ENCODE assay signal across 22 mouse cellular contexts in the genomic region with DNA sequence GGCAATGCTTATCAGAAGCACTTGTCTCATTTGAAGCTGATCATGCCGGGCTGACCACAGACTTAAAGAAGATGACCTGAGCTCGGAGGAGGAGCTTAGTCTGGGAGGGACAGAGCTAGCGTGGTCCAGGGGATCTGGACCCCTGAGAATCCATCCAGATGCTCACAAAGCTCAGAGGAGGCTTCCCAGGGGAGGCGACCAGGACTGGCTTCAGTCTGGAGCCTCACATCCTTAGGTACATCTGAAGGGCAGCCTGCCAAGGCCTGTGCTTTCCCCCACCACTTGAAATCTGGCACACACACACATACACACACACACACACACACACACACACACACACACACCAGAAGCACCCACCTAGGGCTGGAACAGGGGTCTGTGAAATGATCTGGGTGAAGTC. TPM values are rescaled to one million over a fixed set of nuclear protein-coding genes. Genes with fewer than 3 reads are reported as not detected.
DNase-seq lines count a peak whose midpoint lies in the region; ATAC-seq and TF ChIP-seq lines count a peak whose summit lies in the region.
"Had no signal": no experiment of that assay in that cellular context is flagged by ENCODE, and none has a peak within 500 bp of the region (broad histone marks: within the 10 kb centered on the region; RNA-seq: fewer than 3 reads in every experiment).

No protein-coding gene starts in this region.

- H3K36me3 ChIP-seq in intestine, embryonic 16.5 days (ENCODE audit: control insufficient read depth, insufficient read depth, low read length): no peaks in the 10 kb centered on the region
- no peaks in the 10 kb centered on the region for H3K36me3 ChIP-seq in intestine, embryonic 15.5 days
- H3K36me3 ChIP-seq in heart, embryonic 15.5 days: no peaks in the 10 kb centered on the region
- H3K36me3 ChIP-seq in stomach, embryonic 15.5 days: no peaks in the 10 kb centered on the region
- 0 out of 2 replicates have a peak, but pooled peaks cover 3% of the 10 kb centered on the region for H3K36me3 ChIP-seq in hindbrain, embryonic 10.5 days
- H3K36me3 ChIP-seq: forebrain, embryonic 15.5 days; limb, embryonic 12.5 days; liver, embryonic 15.5 days; midbrain, embryonic 12.5 days had no signal

- H3K4me1 ChIP-seq in intestine, embryonic 16.5 days (ENCODE audit: control insufficient read depth, insufficient read depth, low read length): peaks cover 56% of the 10 kb centered on the region
- peaks cover 49% of the 10 kb centered on the region for H3K4me1 ChIP-seq in intestine, embryonic 15.5 days (replicated peaks)
- peaks cover 91% of the 10 kb centered on the region for H3K4me1 ChIP-seq in heart, embryonic 15.5 days (replicated peaks)
- peaks cover 35% of the 10 kb centered on the region for H3K4me1 ChIP-seq in stomach, embryonic 15.5 days
- peaks cover 72% of the 10 kb centered on the region for H3K4me1 ChIP-seq in hindbrain, embryonic 10.5 days (replicated peaks)

- no peak overlapping the region for H3K4me2 ChIP-seq in intestine, embryonic 16.5 days (ENCODE audit: low read depth, low read length)
- no peak overlapping the region for H3K4me2 ChIP-seq in intestine, embryonic 15.5 days (replicated peaks)
- no peak overlapping the region for H3K4me2 ChIP-seq in heart, embryonic 15.5 days
- no peak overlapping the region for H3K4me2 ChIP-seq in stomach, embryonic 15.5 days
- H3K4me2 ChIP-seq: forebrain, embryonic 15.5 days; hindbrain, embryonic 14.5 days; limb, embryonic 12.5 days; liver, embryonic 15.5 days; midbrain, embryonic 12.5 days had no signal

- intact Hi-C loops in gastrocnemius, adult 2 months (cut with DNase I): no loop called here
- intact Hi-C loops in gastrocnemius, postnatal 14 days (cut with DNase I; ENCODE audit: low total_unique reads): no loop called here

- H3K9me3 ChIP-seq in intestine, embryonic 16.5 days (ENCODE audit: control insufficient read depth, low read length): no peaks in the 10 kb centered on the region
- H3K9me3 ChIP-seq in intestine, embryonic 15.5 days: no peaks in the 10 kb centered on the region
- no peaks in the 10 kb centered on the region for H3K9me3 ChIP-seq in heart, embryonic 15.5 days (replicated peaks)
- no peaks in the 10 kb centered on the region for H3K9me3 ChIP-seq in stomach, embryonic 15.5 days
- H3K9me3 ChIP-seq in hindbrain, embryonic 10.5 days: no peaks in the 10 kb centered on the region
- H3K9me3 ChIP-seq: forebrain, embryonic 15.5 days; limb, embryonic 12.5 days; liver, embryonic 15.5 days; midbrain, embryonic 12.5 days had no signal

- no peak overlapping the region for H3K4me3 ChIP-seq in gastrocnemius, adult 2 months
- H3K4me3 ChIP-seq in intestine, embryonic 16.5 days (ENCODE audit: low read length): no peak overlapping the region
- no peak overlapping the region for H3K4me3 ChIP-seq in intestine, embryonic 15.5 days (replicated peaks)
- no peak overlapping the region for H3K4me3 ChIP-seq in heart, embryonic 15.5 days
- H3K4me3 ChIP-seq in stomach, embryonic 15.5 days (replicated peaks): no peak overlapping the region
- no peak overlapping the region for H3K4me3 ChIP-seq in hindbrain, embryonic 10.5 days
- H3K4me3 ChIP-seq: forebrain, embryonic 15.5 days; limb, embryonic 12.5 days; liver, embryonic 15.5 days; midbrain, embryonic 12.5 days had no signal

- no peak overlapping the region for H3K9ac ChIP-seq in intestine, embryonic 16.5 days (ENCODE audit: low read depth, low read length)
- H3K9ac ChIP-seq in intestine, embryonic 15.5 days: no peak overlapping the region
- 0 out of 2 replicates have a peak overlapping the region, but pooled peaks have one; percentile 5 for H3K9ac ChIP-seq in heart, embryonic 15.5 days
- H3K9ac ChIP-seq in stomach, embryonic 15.5 days: no peak overlapping the region
- H3K9ac ChIP-seq: forebrain, embryonic 15.5 days; hindbrain, embryonic 14.5 days; limb, embryonic 12.5 days; liver, embryonic 15.5 days; midbrain, embryonic 12.5 days had no signal

- H3K27ac ChIP-seq in gastrocnemius, adult 2 months: peak overlapping the region; percentile 33
- 0 out of 2 replicates have a peak overlapping the region, but pooled peaks have one; percentile 1 for H3K27ac ChIP-seq in intestine, embryonic 16.5 days (ENCODE audit: low read length)
- H3K27ac ChIP-seq in intestine, embryonic 15.5 days: no peak overlapping the region
- H3K27ac ChIP-seq in heart, embryonic 15.5 days: peak overlapping the region; percentile 62
- peak overlapping the region; percentile 37; the same call in 1 of the 2 replicates for H3K27ac ChIP-seq in stomach, embryonic 15.5 days
- H3K27ac ChIP-seq in hindbrain, embryonic 10.5 days: no peak overlapping the region
- H3K27ac ChIP-seq: forebrain, embryonic 15.5 days; hindbrain, embryonic 14.5 days; limb, embryonic 12.5 days; liver, embryonic 15.5 days; midbrain, embryonic 12.5 days had no signal

- TF ChIP-seq CTCF in gastrocnemius, adult 2 months (IDR thresholded peaks at IDR 0.05): no peak

- H3K27me3 ChIP-seq in intestine, embryonic 16.5 days (replicated peaks; ENCODE audit: control insufficient read depth, insufficient read depth, low read length): no peaks in the 10 kb centered on the region
- H3K27me3 ChIP-seq in intestine, embryonic 15.5 days (replicated peaks): no peaks in the 10 kb centered on the region
- H3K27me3 ChIP-seq in heart, embryonic 15.5 days: no peaks in the 10 kb centered on the region
- H3K27me3 ChIP-seq in stomach, embryonic 15.5 days (replicated peaks): no peaks in the 10 kb centered on the region
- H3K27me3 ChIP-seq in hindbrain, embryonic 10.5 days (ENCODE audit: insufficient read depth, poor library complexity, severe bottlenecking): no peaks in the 10 kb centered on the region
- H3K27me3 ChIP-seq: forebrain, embryonic 15.5 days; limb, embryonic 12.5 days; liver, embryonic 15.5 days; midbrain, embryonic 12.5 days had no signal

- DNase-seq in gastrocnemius, adult 2 months: no peak
- no peak for DNase-seq in gastrocnemius, postnatal 14 days
- DNase-seq in hindbrain, embryonic 10.5 days (ENCODE audit: low spot score): no peak
- DNase-seq in spleen, postnatal 14 days (ENCODE audit: low spot score in 2 of 2): no peak
- DNase-seq: adrenal gland, postnatal 14 days; cerebellum, adult 8-10 months; gastrocnemius, postnatal 25 days; kidney, adult 8-10 months; kidney, postnatal 14 days; layer of hippocampus, postnatal 36 days; thymus, postnatal 14 days had no signal

- 42% methylated on average over 4 of the region's 4 CpGs for WGBS in intestine, embryonic 16.5 days
- WGBS in intestine, embryonic 15.5 days: 51% methylated on average over 4 of the region's 4 CpGs
- 37% methylated on average over 4 of the region's 4 CpGs for WGBS in heart, embryonic 15.5 days
- WGBS in stomach, embryonic 15.5 days: 65% methylated on average over 4 of the region's 4 CpGs
- 66% methylated on average over 4 of the region's 4 CpGs for WGBS in hindbrain, embryonic 10.5 days

- ATAC-seq in intestine, embryonic 16.5 days: no peak
- no peak for ATAC-seq in intestine, embryonic 15.5 days
- no peak for ATAC-seq in heart, embryonic 15.5 days (replicated peaks; ENCODE audit: insufficient number of reproducible peaks, insufficient read depth, low FRiP score, low read depth)
- no peak for ATAC-seq in stomach, embryonic 15.5 days (ENCODE audit: insufficient read depth, low FRiP score, low read depth)
- ATAC-seq: forebrain, embryonic 15.5 days; inflammation-experienced regulatory T-cells, adult 6 months; lung, postnatal 0 days had no signal

RNA-seq across cellular contexts. Expression of a gene that starts 47.5 kb away (rescaled TPM):
- total RNA-seq in gastrocnemius, adult 2 months (2021): 10 to 100 TPM; 18.1 to 28.4 TPM
- total RNA-seq in gastrocnemius, postnatal 14 days (2021): 10 to 100 TPM; 18.4 to 19.0 TPM
- 1.8 and 2.4 TPM in 2 replicates for polyA plus RNA-seq in intestine, embryonic 16.5 days (2015; fragmentation: Nextera tagmentation; extraction: Ambion mirVana)
- polyA plus RNA-seq in intestine, embryonic 15.5 days (2015; fragmentation: Nextera tagmentation; extraction: Ambion mirVana): 3.1 and 3.8 TPM in 2 replicates
- 4.9 and 7.9 TPM in 2 replicates for polyA plus RNA-seq in heart, embryonic 15.5 days (2015; fragmentation: Nextera tagmentation; extraction: Ambion mirVana)
- polyA plus RNA-seq in stomach, embryonic 15.5 days (2015; fragmentation: Nextera tagmentation; extraction: Ambion mirVana): 5.1 and 5.2 TPM in 2 replicates
- polyA plus RNA-seq in hindbrain, embryonic 10.5 days (2016; fragmentation: Nextera tagmentation; extraction: Ambion mirVana): 3.2 and 3.6 TPM in 2 replicates

Comparison
In these comparisons a context has a peak if more than half of its experiments do, and no peak if none do; other contexts are left out.
1. H3K27ac ChIP-seq: peak in gastrocnemius, adult 2 months (single experiment), intestine, embryonic 16.5 days (single experiment), heart, embryonic 15.5 days (single experiment) and stomach, embryonic 15.5 days (single experiment); none in intestine, embryonic 15.5 days (single experiment) and hindbrain, embryonic 10.5 days (single experiment).